Mouse (Mus musculus) liver, embryonic 11.5 days (tissue): ENCODE measurements at regions not wholly inside any gene's neighbourhood (a gene's known extent, or its start where the extent isn't known, plus 50 kb on each side); places are given as distances from the start of the nearest gene placed in this dataset.

Experiments used
- ATAC-seq: fragments of 200-750 bp; cut with Nextera tagmentation; replicated peaks from 2 replicates; pipeline ENCODE4 v1.8.0; 2017; ENCODE audit warnings: moderate number of reproducible peaks, mild to moderate bottlenecking, moderate TSS enrichment, moderate library complexity; ENCODE audit not compliant: low FRiP score
- DNase-seq: peaks from one replicate; pipeline ENCODE4 v3.0.0-alpha.2; 2017; ENCODE audit warnings: low spot score
- H3K27ac ChIP-seq: fragments of 300-500 bp; sonication (generic); 2 replicates; pipeline ENCODE4 v1.5.1; 2014; ENCODE audit warnings: mild to moderate bottlenecking, low read depth, low read length, control low read depth
- H3K27me3 ChIP-seq: fragments of 300-500 bp; sonication (generic); replicated peaks from 2 replicates; pipeline ENCODE4 v1.6.1; 2014; ENCODE audit warnings: low read length, mixed read lengths; ENCODE audit not compliant: control insufficient read depth, insufficient read depth
- H3K36me3 ChIP-seq: fragments of 300-500 bp; sonication (generic); 2 replicates; pipeline ENCODE4 v1.6.1; 2014; ENCODE audit warnings: mild to moderate bottlenecking, low read length, moderate library complexity, mixed read lengths; ENCODE audit not compliant: control insufficient read depth, insufficient read depth
- H3K4me1 ChIP-seq: fragments of 300-500 bp; sonication (generic); replicated peaks from 2 replicates; pipeline ENCODE4 v1.6.1; 2014; ENCODE audit warnings: low read length, mixed read lengths; ENCODE audit not compliant: control insufficient read depth, insufficient read depth
- H3K4me2 ChIP-seq: fragments of 300-500 bp; sonication (generic); 2 replicates; pipeline ENCODE4 v1.6.1; 2014; ENCODE audit warnings: mild to moderate bottlenecking, control low read depth, moderate library complexity
- H3K4me3 ChIP-seq: fragments of 300-500 bp; sonication (generic); 2 replicates; pipeline ENCODE4 v1.5.1; 2014; ENCODE audit warnings: low read depth, low read length, control low read depth
- H3K9ac ChIP-seq: fragments of 300-500 bp; sonication (generic); 2 replicates; pipeline ENCODE4 v1.6.1; 2014; ENCODE audit warnings: low read depth, low read length, control low read depth
- H3K9me3 ChIP-seq: fragments of 300-500 bp; sonication (generic); 2 replicates; pipeline ENCODE4 v1.6.1; 2016; ENCODE audit warnings: low read length, inconsistent platforms, mixed read lengths; ENCODE audit not compliant: control insufficient read depth
- WGBS: fragments of 180-500 bp; shearing (Covaris S2); extraction: QIAGEN DNeasy Blood & Tissue Kit; methylation state at CpG from one replicate; pipeline ENCODE4 v1.1.7; 2014; 5-methylcytosine and 5-hydroxymethylcytosine counted together

DNA sequence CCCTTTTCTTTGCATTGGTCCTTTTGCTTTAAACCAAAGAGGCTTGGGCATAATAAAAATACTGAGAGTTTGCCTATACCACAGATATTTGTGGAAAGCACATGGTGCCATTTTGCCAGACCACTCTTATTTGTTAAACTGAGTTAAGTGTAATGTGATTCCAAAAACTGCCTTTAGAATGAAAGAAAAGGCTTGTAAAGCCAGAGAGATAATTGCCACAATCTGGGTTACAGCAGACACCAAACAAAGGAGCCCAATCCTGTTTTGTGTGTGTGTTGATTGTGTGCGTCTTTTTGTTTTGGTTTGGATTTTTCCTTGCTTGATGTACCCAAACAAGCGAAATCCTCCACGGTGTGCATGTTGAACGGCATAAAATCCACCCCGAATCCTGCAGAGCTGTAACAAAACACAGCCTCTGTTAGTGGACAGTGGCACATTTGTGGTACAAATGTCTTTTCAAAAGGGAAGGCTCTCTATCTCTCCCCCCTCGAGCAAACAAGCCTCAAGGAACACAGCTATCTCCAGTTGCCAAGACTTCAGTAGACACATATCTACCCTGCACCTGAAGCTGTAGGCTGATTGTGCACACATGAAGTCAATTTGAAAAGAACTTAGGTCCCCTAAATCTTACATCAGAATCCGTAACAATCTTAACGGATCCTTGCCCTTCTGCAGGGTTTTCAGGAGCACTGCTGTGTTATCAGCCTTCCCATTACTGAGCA lies 136.9 kb upstream of the Mpdz start:
- Histone ChIP-seq H3K27me3 (no peaks in the 10 kb centered on the region), H3K27ac (no peak overlapping the region)
- no peak for DNase-seq

DNA sequence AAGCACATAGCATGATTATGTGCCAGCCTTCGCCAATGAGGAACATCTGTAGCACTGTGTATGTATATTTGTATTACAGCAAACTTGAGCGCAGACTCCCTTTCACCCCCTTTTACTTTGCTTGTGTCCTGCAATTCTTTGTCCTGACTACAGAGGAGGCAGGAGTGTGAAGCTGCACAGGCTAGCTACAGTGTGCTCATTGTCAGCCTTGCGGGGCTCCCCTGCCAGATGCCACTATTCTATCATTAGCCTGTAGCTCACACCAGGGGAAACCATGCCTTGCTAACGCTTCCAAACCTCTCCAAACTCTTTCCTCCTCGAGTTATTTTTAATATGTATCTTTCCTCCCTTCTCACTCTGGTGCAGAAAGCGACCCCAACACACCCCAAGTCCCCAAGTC lies 136.4 kb upstream of the Mpdz start:
- Histone ChIP-seq H3K27me3 (no peaks in the 10 kb centered on the region), H3K9ac (no peak overlapping the region), H3K4me1 (no peaks in the 10 kb centered on the region; the same call in 1 of the 2 replicates), H3K9me3 (no peaks in the 10 kb centered on the region), H3K4me2 (no peak overlapping the region), H3K27ac (no peak overlapping the region), H3K36me3 (no peaks in the 10 kb centered on the region), H3K4me3 (no peak overlapping the region)
- ATAC-seq (no peak), DNase-seq (no peak)
- 63% methylated on average over 6 of the region's 6 CpGs for WGBS

More for the DNA sequence above, 136.9 kb upstream of the Mpdz start:
- Histone ChIP-seq H3K4me3 (no peak overlapping the region), H3K9ac (no peak overlapping the region), H3K9me3 (no peaks in the 10 kb centered on the region), H3K36me3 (no peaks in the 10 kb centered on the region), H3K4me2 (no peak overlapping the region), H3K4me1 (no peaks in the 10 kb centered on the region; the same call in 1 of the 2 replicates)
- WGBS, result 74% methylated on average over 8 of the region's 8 CpGs
- ATAC-seq, result no peak

DNA sequence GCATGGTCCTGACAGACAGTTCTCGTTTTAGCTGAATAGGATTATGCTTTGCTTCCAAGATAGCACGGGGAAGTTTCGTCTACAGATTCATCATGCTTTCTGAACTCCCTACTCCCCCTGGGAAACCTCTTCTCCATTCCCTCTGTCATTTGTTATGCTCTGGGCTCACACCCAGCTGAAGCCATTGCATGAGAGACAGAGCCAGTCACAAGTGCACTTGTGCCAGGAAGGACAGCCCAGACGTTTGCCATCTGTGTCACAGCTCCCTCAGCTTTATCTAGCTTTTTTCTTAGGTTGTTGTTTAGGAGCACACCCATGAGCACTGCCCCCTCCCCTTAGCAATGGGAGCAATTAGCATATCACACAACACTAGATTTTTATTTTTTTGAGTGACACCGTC lies 131.2 kb upstream of the Mpdz start:
- DNase-seq (no peak), ATAC-seq (no peak)
- no peak overlapping the region for H3K9ac ChIP-seq
- no peaks in the 10 kb centered on the region for H3K9me3 ChIP-seq
- no peaks in the 10 kb centered on the region for H3K36me3 ChIP-seq
- H3K4me3 ChIP-seq, result no peak overlapping the region
- no peaks in the 10 kb centered on the region for H3K27me3 ChIP-seq
- no peaks in the 10 kb centered on the region for H3K4me1 ChIP-seq
- no peak overlapping the region for H3K4me2 ChIP-seq
- H3K27ac ChIP-seq, result no peak overlapping the region
- 63% methylated on average over 5 of the region's 5 CpGs for WGBS

DNA sequence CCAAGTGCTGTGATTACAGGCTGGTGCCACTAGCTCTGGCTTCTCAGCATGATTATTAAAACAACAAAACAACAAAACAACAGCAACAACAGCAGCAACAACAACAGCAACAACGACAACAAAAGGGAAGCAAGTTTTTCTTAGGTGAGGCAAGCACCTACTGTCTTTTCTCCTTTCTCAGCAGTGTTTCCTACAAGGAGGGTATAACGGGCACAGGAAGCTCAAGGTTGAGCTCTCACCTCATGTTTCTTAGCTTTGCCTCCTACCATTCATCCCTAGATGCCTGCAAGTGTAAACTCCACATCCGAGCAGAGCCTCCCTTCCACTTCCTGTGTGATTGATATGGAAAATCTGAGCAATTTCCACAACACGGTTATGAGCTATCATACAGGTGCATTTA lies 128.1 kb upstream of the Mpdz start:
- Histone ChIP-seq H3K9ac (no peak overlapping the region), H3K4me3 (no peak overlapping the region), H3K4me2 (no peak overlapping the region), H3K27ac (no peak overlapping the region), H3K27me3 (no peaks in the 10 kb centered on the region), H3K9me3 (no peaks in the 10 kb centered on the region), H3K36me3 (no peaks in the 10 kb centered on the region), H3K4me1 (no peaks in the 10 kb centered on the region)
- WGBS, result 58% methylated on average over 4 of the region's 4 CpGs
- DNase-seq (no peak), ATAC-seq (no peak)

DNA sequence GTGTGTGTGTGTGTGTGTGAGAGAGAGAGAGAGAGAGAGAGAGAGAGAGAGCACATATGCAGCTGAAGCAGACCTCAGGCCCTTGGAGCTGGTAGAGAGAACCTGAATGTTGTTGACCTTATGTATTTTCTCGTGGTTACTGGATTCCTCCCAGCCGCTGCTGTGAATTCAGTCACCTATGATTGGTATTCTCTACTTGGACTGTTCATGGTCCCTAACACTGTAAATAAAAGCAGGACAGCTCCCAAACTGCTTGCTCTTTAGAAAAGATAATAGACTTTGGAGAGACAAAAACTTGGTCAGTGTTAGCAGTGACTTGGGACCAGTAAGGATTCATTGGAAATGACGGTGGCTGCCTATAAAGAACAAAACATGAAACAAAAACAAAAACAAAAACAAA lies 126.9 kb upstream of the Mpdz start:
- ATAC-seq (no peak), DNase-seq (no peak)
- no peak overlapping the region for H3K4me2 ChIP-seq
- H3K27me3 ChIP-seq, result no peaks in the 10 kb centered on the region
- H3K4me3 ChIP-seq, result no peak overlapping the region
- no peaks in the 10 kb centered on the region for H3K9me3 ChIP-seq
- H3K9ac ChIP-seq, result no peak overlapping the region
- no peaks in the 10 kb centered on the region for H3K36me3 ChIP-seq
- H3K4me1 ChIP-seq, result no peaks in the 10 kb centered on the region
- H3K27ac ChIP-seq, result no peak overlapping the region
- WGBS, result 86% methylated on average over 3 of the region's 3 CpGs

DNA sequence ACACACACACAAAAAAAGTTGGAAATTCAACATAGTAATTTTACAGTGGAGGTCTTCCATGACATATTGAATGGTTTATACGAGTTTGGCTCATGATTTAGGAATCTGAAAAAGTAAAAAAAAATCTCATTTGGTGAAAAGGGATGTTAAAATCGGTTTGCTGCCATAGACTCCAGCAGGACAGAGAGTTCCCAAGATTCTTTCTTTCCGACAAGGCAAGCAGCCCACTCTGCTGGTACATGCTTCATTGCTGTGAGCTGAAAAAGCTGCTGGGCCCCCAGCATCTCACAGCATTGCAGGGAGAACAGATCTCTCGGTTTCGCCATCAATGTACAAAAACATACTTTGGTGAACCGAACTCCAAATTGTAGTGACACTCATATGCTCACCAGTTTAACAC lies 125.8 kb upstream of the Mpdz start:
- no peak for ATAC-seq
- Histone ChIP-seq H3K27ac (no peak overlapping the region), H3K4me3 (no peak overlapping the region), H3K9ac (no peak overlapping the region), H3K4me1 (no peaks in the 10 kb centered on the region), H3K36me3 (no peaks in the 10 kb centered on the region), H3K9me3 (no peaks in the 10 kb centered on the region), H3K4me2 (no peak overlapping the region), H3K27me3 (no peaks in the 10 kb centered on the region)
- 85% methylated on average over 6 of the region's 6 CpGs for WGBS
- no peak for DNase-seq

DNA sequence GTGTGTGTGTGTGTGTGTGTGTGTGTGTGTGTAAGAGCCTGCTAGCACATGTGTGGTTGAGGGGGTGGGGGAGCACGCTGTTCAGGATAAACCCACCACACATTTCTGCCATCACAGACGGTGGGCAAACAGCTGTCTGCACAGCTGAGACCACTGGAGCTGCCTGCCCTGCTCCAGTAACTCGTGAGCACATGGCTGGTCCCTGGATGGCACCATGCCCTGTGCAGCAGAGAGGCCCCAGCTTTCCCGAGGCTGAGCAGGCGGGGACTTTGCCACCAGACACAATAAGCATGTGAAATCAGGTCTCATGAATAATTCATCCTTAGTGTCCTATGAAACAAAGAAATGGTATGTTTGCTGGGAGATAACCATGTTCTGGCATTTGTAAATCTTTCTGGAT lies 125.3 kb upstream of the Mpdz start:
- Histone ChIP-seq H3K9me3 (no peaks in the 10 kb centered on the region), H3K4me1 (no peaks in the 10 kb centered on the region), H3K27me3 (no peaks in the 10 kb centered on the region), H3K9ac (no peak overlapping the region), H3K27ac (no peak overlapping the region), H3K36me3 (no peaks in the 10 kb centered on the region), H3K4me2 (no peak overlapping the region), H3K4me3 (no peak overlapping the region)
- ATAC-seq (no peak), DNase-seq (no peak)
- WGBS, result 64% methylated on average over 5 of the region's 5 CpGs

DNA sequence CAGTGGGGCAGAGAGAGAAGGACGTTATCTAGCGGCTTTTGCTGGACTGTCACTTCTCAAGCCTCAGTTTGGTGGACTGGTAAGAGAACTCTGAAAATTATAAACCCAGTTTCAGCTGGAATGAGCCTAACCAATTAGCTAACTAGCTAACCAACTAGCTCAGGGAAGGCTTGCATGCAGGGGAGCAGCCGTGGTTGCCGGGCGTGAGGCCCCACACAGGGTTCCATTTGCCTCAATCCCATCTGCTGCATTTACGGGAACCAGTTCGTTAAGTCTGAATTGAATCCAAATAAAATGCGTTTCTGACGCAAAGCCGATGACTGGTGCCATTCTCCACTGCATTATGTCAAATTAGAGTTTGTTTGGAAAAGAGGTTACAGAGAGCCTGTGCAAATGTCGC lies 123.9 kb upstream of the Mpdz start:
- no peaks in the 10 kb centered on the region for H3K4me1 ChIP-seq
- H3K27me3 ChIP-seq, result no peaks in the 10 kb centered on the region
- ATAC-seq (no peak), DNase-seq (no peak)
- no peak overlapping the region for H3K4me2 ChIP-seq
- no peak overlapping the region for H3K9ac ChIP-seq
- H3K27ac ChIP-seq, result no peak overlapping the region
- H3K9me3 ChIP-seq, result no peaks in the 10 kb centered on the region
- no peak overlapping the region for H3K4me3 ChIP-seq
- WGBS, result 83% methylated on average over 11 of the region's 11 CpGs
- no peaks in the 10 kb centered on the region for H3K36me3 ChIP-seq
